Mouse (Mus musculus): ENCODE data around the gene Ccdc113. TPM values are rescaled to one million over a fixed set of nuclear protein-coding genes. Genes with fewer than 3 reads are reported as not detected.
A peak's percentile ranks its signal among the peaks of the same experiment; 100 is the strongest.
"Not testable (repeated sequence)": the region's sequence is repeated elsewhere in the genome, so short reads cannot be mapped to it uniquely, and the experiment has no call there.

Ccdc113 gene
- total RNA-seq, 2 experiments from 2014 or later = 0.60 to 1.0 TPM

DNA sequence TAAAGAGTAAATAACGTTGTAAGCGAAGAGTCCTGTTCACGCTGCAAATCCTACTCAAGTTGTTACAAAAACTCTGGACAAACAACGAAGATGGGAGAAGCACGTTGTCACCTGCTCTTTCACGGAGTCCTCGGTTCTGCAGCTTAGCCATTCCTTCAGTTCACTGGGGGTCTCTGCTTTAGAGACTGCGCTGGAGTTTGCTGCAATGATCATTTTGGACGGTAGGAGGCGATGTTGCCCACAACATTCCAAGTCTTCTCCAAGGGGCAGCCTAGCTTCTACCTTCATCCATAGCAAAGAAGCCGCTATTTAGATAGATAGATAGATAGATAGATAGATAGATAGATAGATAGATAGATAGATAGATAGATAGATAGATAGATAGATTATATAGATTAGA is 66.0 kb downstream of the Ccdc113 start:
- intact Hi-C loops (cut with DNase I) = loop anchor here (5.0 kb wide), 1 partner anchor 97 kb away; no protein-coding TSS in a partner anchor
- DNase-seq = peak; percentile 75

- intact Hi-C loops (cut with DNase I) = loop anchor here (5.0 kb wide), 1 partner anchor 96 kb away; no protein-coding TSS in a partner anchor
- DNase-seq = no peak
Observed at GRCm38 (mm10) chr8:95601306-95601705, 67.4 kb downstream of the Ccdc113 start.

GRCm38 (mm10) chr8:95602168-95602567 is 68.3 kb downstream of the Ccdc113 start:
- intact Hi-C loops (cut with DNase I) = loop anchor here (5.0 kb wide), 1 partner anchor 95 kb away; no protein-coding TSS in a partner anchor
- DNase-seq = no peak

GRCm38 (mm10) chr8:95606509-95606908 is 72.6 kb downstream of the Ccdc113 start:
- intact Hi-C loops (cut with DNase I); DNase-seq: not testable (repeated sequence)

DNA sequence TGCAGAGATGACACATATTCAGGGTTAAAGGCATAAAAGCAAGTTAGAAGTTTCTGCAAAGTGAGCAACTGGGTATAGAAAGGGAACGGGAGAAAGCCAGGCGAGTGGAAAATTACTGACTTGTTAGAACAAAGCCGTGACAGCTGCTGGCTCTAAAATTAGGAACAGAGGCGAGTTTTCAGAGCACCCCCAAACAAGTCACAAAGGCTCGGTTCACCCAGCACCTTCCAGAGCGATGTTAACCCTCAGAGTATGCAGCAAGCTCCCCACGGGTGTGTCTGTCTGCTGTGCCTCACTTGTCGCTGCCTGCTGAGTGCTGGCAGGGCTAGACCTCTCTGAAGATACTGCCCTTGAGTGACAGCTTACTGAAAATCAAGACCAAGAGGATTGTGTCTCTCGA is 73.3 kb downstream of the Ccdc113 start:
- no peak for DNase-seq
- intact Hi-C loops (cut with DNase I) = no loop called here

Other genes starting within 250 kb of the Ccdc113 start
- gene Cngb1, start 227.5 kb upstream of the Ccdc113 start, total RNA-seq (2021) = under 1 TPM; 0.42 to 0.58 TPM
- gene Tepp, start 223.5 kb upstream of the Ccdc113 start, total RNA-seq (2021) = 1 to 10 TPM; 3.5 to 4.2 TPM
- gene Zfp319, start 202.1 kb upstream of the Ccdc113 start, total RNA-seq (2021) = 10 to 100 TPM; 26.8 to 29.6 TPM
- gene Usb1, start 201.8 kb upstream of the Ccdc113 start, total RNA-seq (2021) = 10 to 100 TPM; 26.5 to 32.8 TPM
- 10 to 100 TPM; 40.0 to 44.2 TPM for gene Mmp15, start 181.8 kb upstream of the Ccdc113 start, total RNA-seq (2021)
- gene Cfap20, start 99.2 kb upstream of the Ccdc113 start, total RNA-seq (2021) = 10 to 100 TPM; 67.5 to 67.7 TPM
- gene Csnk2a2, start 44.0 kb upstream of the Ccdc113 start, total RNA-seq (2021) = 10 to 100 TPM; 81.1 to 93.5 TPM
- not detected for gene Prss54, start 42.3 kb downstream of the Ccdc113 start, total RNA-seq (2021)
- gene Gins3, start 99.4 kb downstream of the Ccdc113 start, total RNA-seq (2021) = 1 to 10 TPM; 1.7 to 1.8 TPM
- gene Ndrg4, start 142.9 kb downstream of the Ccdc113 start, total RNA-seq (2021) = 100 to 1,000 TPM; 540 to 651 TPM
- 10 to 100 TPM; 27.9 to 28.5 TPM for gene Setd6, start 181.8 kb downstream of the Ccdc113 start, total RNA-seq (2021)